Comparison of ENCODE assay signal across 8 mouse cellular contexts in the genomic region with DNA sequence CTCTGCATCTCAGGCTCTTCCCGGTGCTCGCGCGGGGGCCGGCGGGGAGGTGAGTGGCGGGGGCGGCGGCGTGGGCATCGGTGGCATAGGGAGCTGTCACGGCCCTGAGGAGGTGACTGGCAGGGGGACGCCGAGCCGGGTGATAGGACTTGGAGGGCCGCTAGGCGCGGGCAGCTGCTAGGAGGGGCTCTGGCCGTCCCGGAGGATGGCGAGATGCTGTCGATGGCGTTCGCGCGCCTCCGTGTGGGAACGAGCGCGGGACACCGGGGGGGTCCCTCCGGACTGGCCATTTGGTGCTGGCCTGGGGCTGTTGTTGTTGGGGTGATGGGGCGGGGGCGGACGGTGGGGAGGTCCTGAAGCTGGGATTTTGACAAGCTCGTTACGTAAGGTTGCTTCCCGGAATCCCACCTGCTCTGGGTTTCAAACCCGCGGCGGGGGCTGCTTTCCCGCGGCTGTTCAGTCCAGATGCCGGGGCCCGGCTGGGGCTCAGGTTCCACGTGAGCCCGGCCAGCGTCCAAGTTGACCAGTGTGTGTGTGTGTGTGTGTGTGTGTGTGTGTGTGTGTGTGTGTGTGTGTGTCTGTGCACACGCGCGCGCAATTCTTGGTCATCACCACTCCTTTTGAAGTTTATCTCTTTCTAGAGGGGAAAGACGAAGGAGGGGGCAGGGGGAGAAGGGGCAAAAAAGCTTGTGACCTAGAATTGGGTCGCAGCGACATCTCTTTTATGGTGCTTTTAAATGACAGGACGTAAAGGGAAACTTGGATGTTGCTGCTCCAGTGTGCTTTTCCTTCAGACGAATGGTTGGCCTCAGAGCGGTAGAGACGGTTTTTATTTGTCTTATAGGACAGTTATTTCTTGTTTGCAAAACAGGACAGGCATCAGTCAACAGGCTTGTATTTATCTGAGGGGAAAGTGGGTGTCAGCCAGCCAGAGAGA. TPM values are rescaled to one million over a fixed set of nuclear protein-coding genes. Genes with fewer than 3 reads are reported as not detected.
A peak's percentile ranks its signal among the peaks of the same experiment; 100 is the strongest.
DNase-seq lines count a peak whose midpoint lies in the region; ATAC-seq and TF ChIP-seq lines count a peak whose summit lies in the region.

No protein-coding gene starts in this region.

- no peaks in the 10 kb centered on the region for H3K9me3 ChIP-seq in embryonic facial prominence, embryonic 11.5 days (replicated peaks; ENCODE audit: control insufficient read depth, low read length)
- H3K9me3 ChIP-seq in heart, embryonic 14.5 days (ENCODE audit: control insufficient read depth, low read length), result no peaks in the 10 kb centered on the region
- H3K9me3 ChIP-seq in liver, embryonic 14.5 days (ENCODE audit: control insufficient read depth, low read length), result no peaks in the 10 kb centered on the region

- peak overlapping the region; percentile 71 for H3K4me2 ChIP-seq in embryonic facial prominence, embryonic 11.5 days (ENCODE audit: low read depth, low read length)
- peak overlapping the region; percentile 74 for H3K4me2 ChIP-seq in heart, embryonic 14.5 days (ENCODE audit: low read length)
- peak overlapping the region; percentile 87 for H3K4me2 ChIP-seq in liver, embryonic 14.5 days (ENCODE audit: low read depth)

- H3K79me2 ChIP-seq in C2C12 (ENCODE audit: control insufficient read depth, insufficient read depth), result no peaks in the 10 kb centered on the region

- peak overlapping the region; percentile 74 for H3K9ac ChIP-seq in embryonic facial prominence, embryonic 11.5 days (replicated peaks; ENCODE audit: low read length)
- H3K9ac ChIP-seq in heart, embryonic 14.5 days (ENCODE audit: low read length), result peak overlapping the region; percentile 74
- peak overlapping the region; percentile 94 for H3K9ac ChIP-seq in liver, embryonic 14.5 days (replicated peaks)

- peak overlapping the region; percentile 87 for H3ac ChIP-seq in C2C12 (ENCODE audit: control insufficient read depth, insufficient read length, low read depth)

- no peaks in the 10 kb centered on the region for H3K27me3 ChIP-seq in C2C12 (ENCODE audit: control insufficient read depth, insufficient read depth, insufficient read length)
- no peaks in the 10 kb centered on the region for H3K27me3 ChIP-seq in embryonic facial prominence, embryonic 11.5 days (ENCODE audit: control insufficient read depth, insufficient read depth, low read length)
- no peaks in the 10 kb centered on the region for H3K27me3 ChIP-seq in heart, embryonic 14.5 days (ENCODE audit: control insufficient read depth, insufficient read depth, low read length)
- H3K27me3 ChIP-seq in liver, embryonic 14.5 days (ENCODE audit: control insufficient read depth, insufficient read depth, low read length), result no peaks in the 10 kb centered on the region

- WGBS in embryonic facial prominence, embryonic 11.5 days, result 0% methylated on average over 58 of the region's 59 CpGs
- WGBS in heart, embryonic 14.5 days, result under 1% methylated on average over 55 of the region's 59 CpGs
- 1% methylated on average over 56 of the region's 59 CpGs for WGBS in liver, embryonic 14.5 days (ENCODE audit: insufficient replicate concordance)

- peak; percentile 5 for TF ChIP-seq CTCF in C2C12 (IDR thresholded peaks at IDR 0.05; ENCODE audit: control insufficient read depth, insufficient read depth, insufficient read length)
- peak; percentile 66 for TF ChIP-seq CTCF in liver, embryonic 14.5 days (IDR thresholded peaks at IDR 0.05; ENCODE audit: low read depth)

- no peaks in the 10 kb centered on the region for H3K4me1 ChIP-seq in embryonic facial prominence, embryonic 11.5 days (ENCODE audit: control insufficient read depth, insufficient read depth, low read length)
- H3K4me1 ChIP-seq in heart, embryonic 14.5 days (ENCODE audit: control insufficient read depth in 2 of 2, insufficient read depth in 2 of 2, low read length in 2 of 2), result 0 out of 4 replicates have a peak, but pooled peaks cover 0 to 5% of the 10 kb centered on the region in 2 experiments
- H3K4me1 ChIP-seq in liver, embryonic 14.5 days (replicated peaks; ENCODE audit: control insufficient read depth in 2 of 2, insufficient read depth in 2 of 2, low read length in 1 of 2), result peaks cover 46 to 51% of the 10 kb centered on the region in 2 experiments

- DNase-seq in adipocyte (ENCODE audit: low spot score), result peak; percentile 50
- peak; percentile 67 for DNase-seq in embryonic facial prominence, embryonic 11.5 days (ENCODE audit: low spot score)
- peak; percentile 69 for DNase-seq in kidney, postnatal 14 days
- no peak for DNase-seq in liver, embryonic 14.5 days (ENCODE audit: low read depth in 3 of 3, low spot score in 3 of 3)
- peak; percentile 44 to 67 for DNase-seq in urinary bladder, postnatal 4 days (ENCODE audit: low spot score in 2 of 2)

- H3K36me3 ChIP-seq in C2C12 (ENCODE audit: control insufficient read depth, insufficient read depth), result no peaks in the 10 kb centered on the region
- no peaks in the 10 kb centered on the region for H3K36me3 ChIP-seq in embryonic facial prominence, embryonic 11.5 days (replicated peaks; ENCODE audit: control insufficient read depth, insufficient read depth, low read depth, low read length)
- no peaks in the 10 kb centered on the region for H3K36me3 ChIP-seq in heart, embryonic 14.5 days (ENCODE audit: control insufficient read depth, insufficient read depth, low read length)
- H3K36me3 ChIP-seq in liver, embryonic 14.5 days (replicated peaks; ENCODE audit: control insufficient read depth, insufficient read depth, low read depth), result peaks cover 9% of the 10 kb centered on the region

- peak overlapping the region; percentile 59 for H3K4me3 ChIP-seq in C2C12 (ENCODE audit: insufficient read depth, poor library complexity, severe bottlenecking)
- peak overlapping the region; percentile 85 for H3K4me3 ChIP-seq in embryonic facial prominence, embryonic 11.5 days (ENCODE audit: low read depth, low read length)
- peak overlapping the region; percentile 74 to 90 for H3K4me3 ChIP-seq in heart, embryonic 14.5 days (ENCODE audit: control insufficient read depth in 1 of 2, insufficient read depth in 1 of 2, low read depth in 1 of 2, low read length in 2 of 2)
- peak overlapping the region; percentile 77 to 86 for H3K4me3 ChIP-seq in liver, embryonic 14.5 days (ENCODE audit: insufficient read depth in 1 of 2, low read depth in 2 of 2, low read length in 2 of 2)

- TF ChIP-seq EP300 in liver, embryonic 14.5 days (IDR thresholded peaks at IDR 0.05; ENCODE audit: low read depth), result no peak

- H3K27ac ChIP-seq in embryonic facial prominence, embryonic 11.5 days (replicated peaks; ENCODE audit: low read depth, low read length), result peak overlapping the region; percentile 83
- peak overlapping the region; percentile 52 to 82 for H3K27ac ChIP-seq in heart, embryonic 14.5 days (replicated peaks in 1 of 2; ENCODE audit: control insufficient read depth in 1 of 2, insufficient read depth in 1 of 2, low read depth in 2 of 2, low read length in 2 of 2)
- peak overlapping the region; percentile 88 for H3K27ac ChIP-seq in liver, embryonic 14.5 days

- no peaks in the 10 kb centered on the region for H3K79me3 ChIP-seq in C2C12 (ENCODE audit: low read depth)

- ATAC-seq in embryonic facial prominence, embryonic 11.5 days (replicated peaks; ENCODE audit: insufficient number of reproducible peaks, low FRiP score, low TSS enrichment, low read depth), result peak; percentile 86
- peak; percentile 68 for ATAC-seq in heart, embryonic 14.5 days (ENCODE audit: insufficient number of reproducible peaks, insufficient read depth, low FRiP score, low read depth)
- peak; percentile 62 for ATAC-seq in liver, embryonic 14.5 days (ENCODE audit: insufficient read depth)
- ATAC-seq in neutrophil, adult 5-6 weeks (ENCODE audit: extremely low read depth, insufficient number of reproducible peaks, low FRiP score, poor library complexity, severe bottlenecking), result peak; percentile 2; the same call in 1 of the 2 replicates

TF ChIP-seq in C2C12, 6 proteins besides CTCF, POLR2A, EP300 and RAD21:
- TF ChIP-seq FOSL1 (IDR thresholded peaks at IDR 0.05; ENCODE audit: insufficient read depth, low read length, poor library complexity, severe bottlenecking) (no peak), CEBPB (IDR thresholded peaks at IDR 0.05; ENCODE audit: low read depth) (no peak), MYOD1 (IDR thresholded peaks at IDR 0.05; ENCODE audit: control insufficient read depth, insufficient read length, low read depth) (no peak), MAX (IDR thresholded peaks at IDR 0.05) (no peak), USF1 (IDR thresholded peaks at IDR 0.05; ENCODE audit: low read depth) (no peak), MYOG (IDR thresholded peaks at IDR 0.05; ENCODE audit: control insufficient read depth, extremely low read depth, insufficient read length) (no peak)
TF ChIP-seq in C2C12: peak in this region for 0.

RNA-seq across cellular contexts. Expression of gene Dennd4a, which starts 0.7 kb away (rescaled TPM):
- polyA plus RNA-seq in C2C12 (2012; fragmentation: generic; extraction: Trizol), result 1.3 TPM
- 5.6 and 8.5 TPM in 2 replicates for polyA plus RNA-seq in embryonic facial prominence, embryonic 11.5 days (2014; fragmentation: Nextera tagmentation; extraction: Ambion mirVana)
- polyA plus RNA-seq in heart, embryonic 14.5 days (2014; fragmentation: Nextera tagmentation; extraction: Ambion mirVana), result 6.0 and 7.0 TPM in 2 replicates
- 29.0 and 36.1 TPM in 2 replicates for polyA plus RNA-seq in liver, embryonic 14.5 days (2012; rRNA removed)
- polyA plus RNA-seq in liver, embryonic 14.5 days (2014; fragmentation: Nextera tagmentation; extraction: Ambion mirVana), result 29.3 and 32.5 TPM in 2 replicates
- total RNA-seq in neutrophil, adult 5-6 weeks (2017), result 400 and 432 TPM in 2 replicates

Comparison
In these comparisons a context has a peak if more than half of its experiments do, and no peak if none do; other contexts are left out.
1. DNase-seq: peak in adipocyte (single experiment), embryonic facial prominence, embryonic 11.5 days (single experiment), kidney, postnatal 14 days (single experiment) and urinary bladder, postnatal 4 days (2 of 2); none in liver, embryonic 14.5 days (0 of 3).
2. ATAC-seq: peak in every context shown above with its lines; median percentile 86 in embryonic facial prominence, embryonic 11.5 days; 68 in heart, embryonic 14.5 days; 62 in liver, embryonic 14.5 days; 2 in neutrophil, adult 5-6 weeks.
3. Peak in every context shown above with its lines, with median percentiles within 50 percentile points of each other: H3K4me3 ChIP-seq, H3K27ac ChIP-seq, H3K4me2 ChIP-seq and H3K9ac ChIP-seq.